Mouse (Mus musculus): ENCODE data around the gene Inip. TPM values are rescaled to one million over a fixed set of nuclear protein-coding genes. Genes with fewer than 3 reads are reported as not detected.

Inip gene
- total and polyA plus RNA-seq, 3 experiments: 24.3 to 67.1 (median 38.5) TPM

- peak; percentile 61; the same call in 1 of the 2 replicates for TF ChIP-seq MXI1 (IDR thresholded peaks at IDR 0.05; ENCODE audit: low read depth, low read length)
- TF ChIP-seq ELF1 (IDR thresholded peaks at IDR 0.05; ENCODE audit: low read depth, low read length): peak; percentile 97
- peak; percentile 95 for TF ChIP-seq ZNF384 (IDR thresholded peaks at IDR 0.05; ENCODE audit: low read depth, low read length)
- TF ChIP-seq USF2 (conservative IDR thresholded peaks at IDR 0.05; ENCODE audit: low read depth, low read length): no peak
- TF ChIP-seq MEF2A (IDR thresholded peaks at IDR 0.05; ENCODE audit: borderline replicate concordance, low read depth, low read length): no peak
- no peak for TF ChIP-seq SMC3 (IDR thresholded peaks at IDR 0.05; ENCODE audit: low read depth, low read length)
- TF ChIP-seq CHD2 (IDR thresholded peaks at IDR 0.05; ENCODE audit: low read length): peak; percentile 78
- no peak for TF ChIP-seq ZKSCAN1 (IDR thresholded peaks at IDR 0.05; ENCODE audit: borderline replicate concordance, low read depth, low read length)
- TF ChIP-seq TBP (conservative IDR thresholded peaks at IDR 0.05; ENCODE audit: low read depth, low read length): 0 out of 2 replicates have a peak, but pooled peaks have one; percentile 36
- no peak; the same call in 1 of the 2 replicates for TF ChIP-seq GABPA (IDR thresholded peaks at IDR 0.05; ENCODE audit: insufficient replicate concordance, low read depth, low read length)
Measured at GRCm38 (mm10) chr4:59783685-59784279, 17.6 kb downstream of the Inip start (continued).

- in situ Hi-C loops (cut with MboI; ENCODE audit: low pct_ligation_motif_present, low pct_unique_long_range_greater_than_20kb, low sequenced_read_pairs): no loop called here
- peak overlapping the region; percentile 31 for H3K4me2 ChIP-seq (ENCODE audit: insufficient read depth, low read depth, poor library complexity, severe bottlenecking)
- peaks cover 6 to 21% of the 10 kb centered on the region in 2 experiments for H3K4me1 ChIP-seq (ENCODE audit: control insufficient read depth in 1 of 2, insufficient read depth in 2 of 2)
Measured at GRCm38 (mm10) chr4:59782853-59783684, 18.3 kb downstream of the Inip start.

More at GRCm38 (mm10) chr4:59782853-59783684, 18.3 kb downstream of the Inip start:
- H3K36me3 ChIP-seq (replicated peaks in 1 of 2; ENCODE audit: control insufficient read depth in 1 of 2, insufficient read depth in 1 of 2, low read length in 1 of 2): peaks cover 6 to 26% of the 10 kb centered on the region in 2 experiments
- dilution Hi-C loops (cut with MboI; ENCODE audit: extremely low pct_ligation_motif_present, extremely low pct_unique_long_range_greater_than_20kb, low sequenced_read_pairs): no loop called here
- H3K79me2 ChIP-seq (replicated peaks; ENCODE audit: control insufficient read depth, extremely low read depth, insufficient read depth, poor library complexity, severe bottlenecking): peaks cover 47% of the 10 kb centered on the region
- H3K4me3 ChIP-seq (replicated peaks in 1 of 3; ENCODE audit: low read depth in 2 of 3, low read length in 2 of 3, poor library complexity in 1 of 3): peak overlapping the region; percentile 86 to 91 (median 90)
- TF ChIP-seq UBTF (IDR thresholded peaks at IDR 0.05; ENCODE audit: low read depth, low read length): no peak; the same call in 1 of the 2 replicates
- peak; percentile 48; the same call in 1 of the 2 replicates for TF ChIP-seq EP300 (IDR thresholded peaks at IDR 0.05; ENCODE audit: low read length)
- TF ChIP-seq USF2 (conservative IDR thresholded peaks at IDR 0.05; ENCODE audit: low read depth, low read length): no peak
- TF ChIP-seq JUND (conservative IDR thresholded peaks at IDR 0.05; ENCODE audit: low read depth, low read length): peak; percentile 66
- TF ChIP-seq ZMIZ1 (IDR thresholded peaks at IDR 0.05; ENCODE audit: low read depth, low read length): no peak
- TF ChIP-seq JUN (IDR thresholded peaks at IDR 0.05; ENCODE audit: insufficient read depth, low read depth, low read length): peak; percentile 24; the same call in 1 of the 2 replicates
- TF ChIP-seq SMC3 (IDR thresholded peaks at IDR 0.05; ENCODE audit: low read depth, low read length): no peak
- TF ChIP-seq IRF4 (IDR thresholded peaks at IDR 0.05; ENCODE audit: low read depth, low read length): peak; percentile 88
- TF ChIP-seq MAX (IDR thresholded peaks at IDR 0.05; ENCODE audit: low read length): no peak
- TF ChIP-seq MAFK (IDR thresholded peaks at IDR 0.05; ENCODE audit: insufficient replicate concordance, low read length): no peak
- TF ChIP-seq TCF12 (IDR thresholded peaks at IDR 0.05; ENCODE audit: low read depth, low read length): no peak
- TF ChIP-seq MXI1 (IDR thresholded peaks at IDR 0.05; ENCODE audit: low read depth, low read length): peak; percentile 36; the same call in 1 of the 2 replicates
- no peak for TF ChIP-seq SIN3A (IDR thresholded peaks at IDR 0.05; ENCODE audit: low read length)
- TF ChIP-seq RCOR1 (conservative IDR thresholded peaks at IDR 0.05; ENCODE audit: low read depth, low read length): no peak
- TF ChIP-seq GABPA (IDR thresholded peaks at IDR 0.05; ENCODE audit: insufficient replicate concordance, low read depth, low read length): no peak
- peak; percentile 59; the same call in 1 of the 2 replicates for TF ChIP-seq MYC (IDR thresholded peaks at IDR 0.05; ENCODE audit: low read depth, low read length)
- TF ChIP-seq ZC3H11A (IDR thresholded peaks at IDR 0.05; ENCODE audit: low read depth, low read length): no peak
- peak; percentile 72 for TF ChIP-seq BHLHE40 (IDR thresholded peaks at IDR 0.05; ENCODE audit: low read depth, low read length)
- 0 out of 2 replicates have a peak, but pooled peaks have one; percentile 8 for TF ChIP-seq NELFE (IDR thresholded peaks at IDR 0.05; ENCODE audit: low read depth, low read length)
- no peak for TF ChIP-seq USF1 (IDR thresholded peaks at IDR 0.05; ENCODE audit: low read depth, low read length)
- no peak for TF ChIP-seq PAX5 (IDR thresholded peaks at IDR 0.05; ENCODE audit: low read length)
- TF ChIP-seq KAT2A (IDR thresholded peaks at IDR 0.05; ENCODE audit: insufficient replicate concordance, low read length): no peak
- TF ChIP-seq TBP (conservative IDR thresholded peaks at IDR 0.05; ENCODE audit: low read depth, low read length): no peak
- no peak for TF ChIP-seq CTCF (conservative IDR thresholded peaks at IDR 0.05 in 1 of 2, IDR thresholded peaks at IDR 0.05 in 1 of 2; ENCODE audit: low read depth in 2 of 2, low read length in 2 of 2)
- TF ChIP-seq POLR2AphosphoS2 (IDR thresholded peaks at IDR 0.05; ENCODE audit: low read depth, low read length): no peak
- peak; percentile 35; the same call in 1 of the 2 replicates for TF ChIP-seq ELF1 (IDR thresholded peaks at IDR 0.05; ENCODE audit: low read depth, low read length)
- H3K27me3 ChIP-seq (replicated peaks): no peaks in the 10 kb centered on the region
- H3K27ac ChIP-seq (ENCODE audit: insufficient read depth, low read depth): peak overlapping the region; percentile 14; the same call in 1 of the 2 replicates
- H3K9me3 ChIP-seq (replicated peaks; ENCODE audit: low read length): no peaks in the 10 kb centered on the region
- H3K9ac ChIP-seq (ENCODE audit: insufficient read depth, low read depth): peak overlapping the region; percentile 49
- peak; percentile 81 for DNase-seq (ENCODE audit: extremely low read depth)
